Mouse (Mus musculus): ENCODE results near the gene Slc28a1. TPM values are rescaled to one million over a fixed set of nuclear protein-coding genes. Genes with fewer than 3 reads are reported as not detected.
"Not testable (repeated sequence)": the region's sequence is repeated elsewhere in the genome, so short reads cannot be mapped to it uniquely, and the experiment has no call there.

The Slc28a1 gene
- polyA plus RNA-seq, 1 experiment from 2014 or later, result 0.26 TPM

GRCm38 (mm10) chr7:81143056-81143455 is 28.5 kb downstream of the Slc28a1 start:
- H3K4me1 ChIP-seq (replicated peaks); H3K36me3 ChIP-seq; H3K27ac ChIP-seq (ENCODE audit: poor library complexity, severe bottlenecking); H3K4me3 ChIP-seq; H3K9ac ChIP-seq; H3K4me2 ChIP-seq; H3K9me3 ChIP-seq (replicated peaks); H3K27me3 ChIP-seq (replicated peaks); ATAC-seq (ENCODE audit: insufficient number of reproducible peaks, low FRiP score): not testable (repeated sequence)
- WGBS, result 63% methylated on average over 4 of the region's 4 CpGs

GRCm38 (mm10) chr7:81149759-81150158 is 35.2 kb downstream of the Slc28a1 start:
- 45% methylated on average over 11 of the region's 11 CpGs for WGBS
- Histone ChIP-seq H3K9me3 (replicated peaks) (peaks cover 20% of the 10 kb centered on the region), H3K4me1 (replicated peaks) (peaks cover 12% of the 10 kb centered on the region), H3K4me2 (peak overlapping the region; percentile 40), H3K36me3 (no peaks in the 10 kb centered on the region), H3K4me3 (no peak overlapping the region), H3K9ac (no peak overlapping the region), H3K27ac (ENCODE audit: poor library complexity, severe bottlenecking) (peak overlapping the region; percentile 16; the same call in 1 of the 2 replicates), H3K27me3 (replicated peaks) (no peaks in the 10 kb centered on the region)
- peak; percentile 63 for ATAC-seq (ENCODE audit: insufficient number of reproducible peaks, low FRiP score)

- H3K9me3 ChIP-seq (replicated peaks), result peaks cover 20% of the 10 kb centered on the region
- H3K27me3 ChIP-seq (replicated peaks), result no peaks in the 10 kb centered on the region
- no peaks in the 10 kb centered on the region for H3K36me3 ChIP-seq
- H3K4me2 ChIP-seq, result no peak overlapping the region
- no peak overlapping the region for H3K9ac ChIP-seq
- 94% methylated on average over 8 of the region's 8 CpGs for WGBS
- H3K4me3 ChIP-seq, result no peak overlapping the region
- ATAC-seq (ENCODE audit: insufficient number of reproducible peaks, low FRiP score), result no peak
- H3K27ac ChIP-seq (ENCODE audit: poor library complexity, severe bottlenecking), result no peak overlapping the region
- H3K4me1 ChIP-seq (replicated peaks), result peaks cover 12% of the 10 kb centered on the region
Measured at GRCm38 (mm10) chr7:81151216-81151615, 36.6 kb downstream of the Slc28a1 start.

GRCm38 (mm10) chr7:81152306-81152705 is 37.7 kb downstream of the Slc28a1 start:
- Histone ChIP-seq H3K4me2 (no peak overlapping the region), H3K27ac (ENCODE audit: poor library complexity, severe bottlenecking) (no peak overlapping the region), H3K36me3 (no peaks in the 10 kb centered on the region), H3K27me3 (replicated peaks) (no peaks in the 10 kb centered on the region), H3K4me1 (replicated peaks) (peaks cover 12% of the 10 kb centered on the region), H3K9me3 (replicated peaks) (peaks cover 17% of the 10 kb centered on the region), H3K4me3 (no peak overlapping the region), H3K9ac (no peak overlapping the region)
- 94% methylated on average over 10 of the region's 10 CpGs for WGBS
- ATAC-seq (ENCODE audit: insufficient number of reproducible peaks, low FRiP score), result no peak

GRCm38 (mm10) chr7:81152826-81153225 is 38.2 kb downstream of the Slc28a1 start:
- H3K4me1 ChIP-seq (replicated peaks), result peaks cover 12% of the 10 kb centered on the region
- WGBS, result 72% methylated on average over 7 of the region's 7 CpGs
- no peak overlapping the region for H3K4me2 ChIP-seq
- no peaks in the 10 kb centered on the region for H3K27me3 ChIP-seq (replicated peaks)
- no peak overlapping the region for H3K9ac ChIP-seq
- H3K4me3 ChIP-seq, result no peak overlapping the region
- peaks cover 17% of the 10 kb centered on the region for H3K9me3 ChIP-seq (replicated peaks)
- H3K27ac ChIP-seq (ENCODE audit: poor library complexity, severe bottlenecking), result no peak overlapping the region
- H3K36me3 ChIP-seq, result no peaks in the 10 kb centered on the region
- no peak for ATAC-seq (ENCODE audit: insufficient number of reproducible peaks, low FRiP score)

- ATAC-seq (ENCODE audit: insufficient number of reproducible peaks, low FRiP score), result no peak
- no peak overlapping the region for H3K9ac ChIP-seq
- no peak overlapping the region for H3K4me3 ChIP-seq
- no peaks in the 10 kb centered on the region for H3K36me3 ChIP-seq
- H3K9me3 ChIP-seq (replicated peaks), result peaks cover 17% of the 10 kb centered on the region
- no peaks in the 10 kb centered on the region for H3K27me3 ChIP-seq (replicated peaks)
- no peak overlapping the region for H3K4me2 ChIP-seq
- 66% methylated on average over 6 of the region's 6 CpGs for WGBS
- H3K27ac ChIP-seq (ENCODE audit: poor library complexity, severe bottlenecking), result no peak overlapping the region
- peaks cover 13% of the 10 kb centered on the region for H3K4me1 ChIP-seq (replicated peaks)
Measured at GRCm38 (mm10) chr7:81153327-81153726, 38.7 kb downstream of the Slc28a1 start.

- not testable (repeated sequence) for H3K4me2 ChIP-seq; H3K36me3 ChIP-seq; H3K27ac ChIP-seq (ENCODE audit: poor library complexity, severe bottlenecking); H3K9ac ChIP-seq; H3K4me3 ChIP-seq; ATAC-seq (ENCODE audit: insufficient number of reproducible peaks, low FRiP score); H3K27me3 ChIP-seq (replicated peaks)
- Histone ChIP-seq H3K4me1 (replicated peaks) (peaks cover 17% of the 10 kb centered on the region), H3K9me3 (replicated peaks) (peaks cover 17% of the 10 kb centered on the region)
Measured at GRCm38 (mm10) chr7:81154244-81154643, 39.6 kb downstream of the Slc28a1 start.

- H3K9me3 ChIP-seq (replicated peaks), result peaks cover 15% of the 10 kb centered on the region
- H3K27ac ChIP-seq (ENCODE audit: poor library complexity, severe bottlenecking), result no peak overlapping the region
- H3K9ac ChIP-seq, result no peak overlapping the region
- H3K4me3 ChIP-seq, result no peak overlapping the region
- peaks cover 11% of the 10 kb centered on the region for H3K4me1 ChIP-seq (replicated peaks)
- H3K27me3 ChIP-seq (replicated peaks), result no peaks in the 10 kb centered on the region
- ATAC-seq (ENCODE audit: insufficient number of reproducible peaks, low FRiP score), result 0 out of 2 replicates have a peak, but pooled peaks have one; percentile 44
- 8% methylated on average over 3 of the region's 3 CpGs for WGBS
- H3K36me3 ChIP-seq, result no peaks in the 10 kb centered on the region
- no peak overlapping the region for H3K4me2 ChIP-seq
Measured at GRCm38 (mm10) chr7:81154960-81155359, 40.4 kb downstream of the Slc28a1 start.

GRCm38 (mm10) chr7:81158933-81159332 is 44.3 kb downstream of the Slc28a1 start:
- no peak overlapping the region for H3K4me2 ChIP-seq
- no peaks in the 10 kb centered on the region for H3K27me3 ChIP-seq (replicated peaks)
- 64% methylated on average over 7 of the region's 7 CpGs for WGBS
- peaks cover 5% of the 10 kb centered on the region for H3K4me1 ChIP-seq (replicated peaks)
- H3K9ac ChIP-seq, result no peak overlapping the region
- no peak overlapping the region for H3K4me3 ChIP-seq
- no peaks in the 10 kb centered on the region for H3K9me3 ChIP-seq (replicated peaks)
- H3K36me3 ChIP-seq, result no peaks in the 10 kb centered on the region
- H3K27ac ChIP-seq (ENCODE audit: poor library complexity, severe bottlenecking), result no peak overlapping the region
- no peak for ATAC-seq (ENCODE audit: insufficient number of reproducible peaks, low FRiP score)

GRCm38 (mm10) chr7:81161666-81162065 is 47.1 kb downstream of the Slc28a1 start:
- H3K9ac ChIP-seq, result no peak overlapping the region
- H3K4me2 ChIP-seq, result no peak overlapping the region
- H3K27ac ChIP-seq (ENCODE audit: poor library complexity, severe bottlenecking), result no peak overlapping the region
- 70% methylated on average over 9 of the region's 9 CpGs for WGBS
- no peaks in the 10 kb centered on the region for H3K36me3 ChIP-seq
- no peak for ATAC-seq (ENCODE audit: insufficient number of reproducible peaks, low FRiP score)
- H3K9me3 ChIP-seq (replicated peaks), result no peaks in the 10 kb centered on the region
- no peaks in the 10 kb centered on the region for H3K27me3 ChIP-seq (replicated peaks)
- no peak overlapping the region for H3K4me3 ChIP-seq
- peaks cover 5% of the 10 kb centered on the region for H3K4me1 ChIP-seq (replicated peaks)

- no peak for ATAC-seq (ENCODE audit: insufficient number of reproducible peaks, low FRiP score)
- Histone ChIP-seq H3K27ac (ENCODE audit: poor library complexity, severe bottlenecking) (no peak overlapping the region), H3K4me1 (replicated peaks) (peaks cover 5% of the 10 kb centered on the region), H3K36me3 (no peaks in the 10 kb centered on the region), H3K4me2 (no peak overlapping the region), H3K4me3 (no peak overlapping the region), H3K9me3 (replicated peaks) (no peaks in the 10 kb centered on the region), H3K27me3 (replicated peaks) (no peaks in the 10 kb centered on the region), H3K9ac (no peak overlapping the region)
- WGBS, result 30% methylated on average over 4 of the region's 4 CpGs
Measured at GRCm38 (mm10) chr7:81162345-81162744, 47.7 kb downstream of the Slc28a1 start.

- Histone ChIP-seq H3K4me3 (no peak overlapping the region), H3K36me3 (no peaks in the 10 kb centered on the region), H3K4me1 (replicated peaks) (no peaks in the 10 kb centered on the region), H3K9ac (no peak overlapping the region), H3K27me3 (replicated peaks) (0 out of 2 replicates have a peak, but pooled peaks cover 2% of the 10 kb centered on the region), H3K4me2 (no peak overlapping the region), H3K27ac (ENCODE audit: poor library complexity, severe bottlenecking) (no peak overlapping the region), H3K9me3 (replicated peaks) (no peaks in the 10 kb centered on the region)
- ATAC-seq (ENCODE audit: insufficient number of reproducible peaks, low FRiP score), result no peak
- 62% methylated on average over 7 of the region's 7 CpGs for WGBS
Measured at GRCm38 (mm10) chr7:81164411-81164810, 49.8 kb downstream of the Slc28a1 start.
